ENCODE assay signal across 11 mouse cellular contexts in genomic region chr3:62380420-62380819, GRCm38 (mm10).
"Had no signal": no experiment of that assay in that cellular context is flagged by ENCODE, and none has a peak within 500 bp of the region (broad histone marks: within the 10 kb centered on the region; RNA-seq: fewer than 3 reads in every experiment).

No protein-coding gene starts in this region.

- H3K9me3 ChIP-seq: limb, embryonic 15.5 days; liver, embryonic 12.5 days; midbrain, embryonic 15.5 days had no signal

- H3K27me3 ChIP-seq: limb, embryonic 15.5 days; liver, embryonic 12.5 days; midbrain, embryonic 15.5 days had no signal

- H3K4me3 ChIP-seq: left cerebral cortex, adult 2 months; limb, embryonic 15.5 days; liver, embryonic 12.5 days; midbrain, embryonic 15.5 days had no signal

- DNase-seq: kidney, adult 18-20 months; right cerebral cortex, postnatal 4 days; spleen, adult 18-20 months; thymus, adult 18-20 months; thymus, postnatal 14 days had no signal

- H3K27ac ChIP-seq: hindbrain, embryonic 14.5 days; kidney, postnatal 0 days; left cerebral cortex, adult 2 months; limb, embryonic 15.5 days; liver, embryonic 12.5 days; midbrain, embryonic 15.5 days had no signal

- H3K4me1 ChIP-seq: limb, embryonic 15.5 days; liver, embryonic 12.5 days; midbrain, embryonic 15.5 days had no signal

- H3K4me2 ChIP-seq: hindbrain, embryonic 14.5 days; limb, embryonic 15.5 days; liver, embryonic 12.5 days; midbrain, embryonic 15.5 days had no signal

- ATAC-seq: liver, embryonic 12.5 days; midbrain, embryonic 15.5 days had no signal

- H3K36me3 ChIP-seq: liver, embryonic 12.5 days; midbrain, embryonic 15.5 days had no signal

- H3K9ac ChIP-seq: hindbrain, embryonic 14.5 days; limb, embryonic 15.5 days; liver, embryonic 12.5 days; midbrain, embryonic 15.5 days had no signal
